Mouse (Mus musculus) stomach, postnatal 0 days (tissue): Measurements from ENCODE around the gene Elp1. TPM values are rescaled to one million over a fixed set of nuclear protein-coding genes. Genes with fewer than 3 reads are reported as not detected.

Source experiments
- ATAC-seq: fragments of 200-750 bp; cut with Nextera tagmentation; 2 replicates; pipeline ENCODE4 v1.8.0; 2017; ENCODE audit not compliant: low FRiP score, low TSS enrichment
- DNase-seq: peaks from one replicate; pipeline ENCODE4 v3.0.0-alpha.2; 2016; ENCODE audit warnings: low spot score
- H3K27ac ChIP-seq: fragments of 300-500 bp; sonication (generic); replicated peaks from 2 replicates; pipeline ENCODE4 v1.5.1; 2014; ENCODE audit warnings: mild to moderate bottlenecking, control low read depth
- H3K27me3 ChIP-seq: fragments of 300-500 bp; sonication (generic); 2 replicates; pipeline ENCODE4 v1.6.1; 2014; ENCODE audit warnings: low read length; ENCODE audit not compliant: control insufficient read depth, insufficient read depth
- H3K36me3 ChIP-seq: fragments of 300-500 bp; sonication (generic); 2 replicates; pipeline ENCODE4 v1.6.1; 2014; ENCODE audit warnings: low read length, mixed read lengths; ENCODE audit not compliant: control insufficient read depth, insufficient read depth
- H3K4me1 ChIP-seq: fragments of 300-500 bp; sonication (generic); replicated peaks from 2 replicates; pipeline ENCODE4 v1.6.1; 2014; ENCODE audit warnings: antibody characterized with exemption; ENCODE audit not compliant: control insufficient read depth, insufficient read depth
- H3K4me2 ChIP-seq: fragments of 300-500 bp; sonication (generic); replicated peaks from 2 replicates; pipeline ENCODE4 v1.6.1; 2014; ENCODE audit warnings: low read depth, mild to moderate bottlenecking, control low read depth, moderate library complexity
- H3K4me3 ChIP-seq: fragments of 300-500 bp; sonication (generic); 2 replicates; pipeline ENCODE4 v1.5.1; 2014; ENCODE audit warnings: low read depth, low read length, control low read depth
- H3K9ac ChIP-seq: fragments of 300-500 bp; sonication (generic); 2 replicates; pipeline ENCODE4 v1.6.1; 2014; ENCODE audit warnings: mild to moderate bottlenecking, low read length, control low read depth, mixed read lengths
- H3K9me3 ChIP-seq: fragments of 300-500 bp; sonication (generic); 2 replicates; pipeline ENCODE4 v1.6.1; 2016; ENCODE audit warnings: low read length; ENCODE audit not compliant: control insufficient read depth
- CTCF ChIP-seq: IDR thresholded peaks from 2 replicates; pipeline ENCODE4 v1.5.1; 2016; ENCODE audit warnings: antibody characterized with exemption, low read depth, mild to moderate bottlenecking, moderate library complexity
- EP300 ChIP-seq: optimal IDR thresholded peaks from 2 replicates; pipeline ENCODE3; 2016; ENCODE audit warnings: antibody characterized with exemption
- WGBS: fragments of 180-500 bp; shearing (Covaris S2); extraction: QIAGEN DNeasy Blood & Tissue Kit; methylation state at CpG from one replicate; pipeline ENCODE4 v1.1.7; 2014; 5-methylcytosine and 5-hydroxymethylcytosine counted together
- polyA plus RNA-seq: library from polyadenylated mRNA; unstranded; fragments of >200 nt; fragmentation: Nextera tagmentation; extraction: Ambion mirVana; gene quantifications from 2 replicates; pipeline ENCODE4 v1.2.1, GENCODE M21; 2015

Gene Elp1
- polyA plus RNA-seq, 1 experiment from 2014 or later, result 11.3 TPM

GRCm38 (mm10) chr4:56767861-56768284, 34.3 kb downstream of the Elp1 start:
- Histone ChIP-seq H3K36me3 (peaks cover 31% of the 10 kb centered on the region), H3K9ac (no peak overlapping the region), H3K27ac (no peak overlapping the region), H3K4me1 (no peaks in the 10 kb centered on the region), H3K27me3 (no peaks in the 10 kb centered on the region), H3K4me2 (no peak overlapping the region), H3K9me3 (no peaks in the 10 kb centered on the region), H3K4me3 (no peak overlapping the region)
- peak; percentile 41 for DNase-seq
- WGBS, result 62% methylated on average over 5 of the region's 5 CpGs
- peak; percentile 77 for ATAC-seq
- TF ChIP-seq CTCF (no peak), EP300 (no peak)

GRCm38 (mm10) chr4:56757693-56758092, 44.4 kb downstream of the Elp1 start:
- no peaks in the 10 kb centered on the region for H3K9me3 ChIP-seq
- no peak overlapping the region for H3K9ac ChIP-seq
- DNase-seq (no peak), ATAC-seq (no peak)
- H3K4me1 ChIP-seq, result no peaks in the 10 kb centered on the region
- H3K4me2 ChIP-seq, result no peak overlapping the region
- H3K4me3 ChIP-seq, result no peak overlapping the region
- TF ChIP-seq CTCF, result no peak
- no peak for TF ChIP-seq EP300
- H3K27ac ChIP-seq, result no peak overlapping the region
- H3K27me3 ChIP-seq, result no peaks in the 10 kb centered on the region
- H3K36me3 ChIP-seq, result peaks cover 49% of the 10 kb centered on the region
- WGBS, result 86% methylated on average over 1 of the region's 1 CpGs

GRCm38 (mm10) chr4:56756966-56757600, 45.0 kb downstream of the Elp1 start:
- Histone ChIP-seq H3K27ac (no peak overlapping the region), H3K4me2 (no peak overlapping the region), H3K4me3 (no peak overlapping the region), H3K9me3 (no peaks in the 10 kb centered on the region), H3K27me3 (no peaks in the 10 kb centered on the region), H3K4me1 (no peaks in the 10 kb centered on the region), H3K36me3 (peaks cover 49% of the 10 kb centered on the region), H3K9ac (no peak overlapping the region)
- no peak for DNase-seq
- ATAC-seq, result no peak
- TF ChIP-seq EP300 (no peak), CTCF (no peak)
- WGBS, result 88% methylated on average over 10 of the region's 10 CpGs

- H3K9me3 ChIP-seq, result no peaks in the 10 kb centered on the region
- H3K4me1 ChIP-seq, result no peaks in the 10 kb centered on the region
- no peak overlapping the region for H3K9ac ChIP-seq
- H3K27ac ChIP-seq, result no peak overlapping the region
- no peaks in the 10 kb centered on the region for H3K27me3 ChIP-seq
- ATAC-seq (no peak), DNase-seq (no peak)
- WGBS, result 92% methylated on average over 5 of the region's 5 CpGs
- no peak overlapping the region for H3K4me3 ChIP-seq
- no peak overlapping the region for H3K4me2 ChIP-seq
- no peak for TF ChIP-seq CTCF
- no peak for TF ChIP-seq EP300
- H3K36me3 ChIP-seq, result peaks cover 44% of the 10 kb centered on the region
Measured at GRCm38 (mm10) chr4:56756021-56756420, 46.1 kb downstream of the Elp1 start.

- Histone ChIP-seq H3K4me1 (no peaks in the 10 kb centered on the region), H3K4me2 (no peak overlapping the region), H3K4me3 (no peak overlapping the region), H3K27ac (no peak overlapping the region), H3K36me3 (peaks cover 3% of the 10 kb centered on the region; the same call in 1 of the 2 replicates), H3K9me3 (no peaks in the 10 kb centered on the region), H3K27me3 (no peaks in the 10 kb centered on the region), H3K9ac (no peak overlapping the region)
- 96% methylated on average over 9 of the region's 9 CpGs for WGBS
- DNase-seq (no peak), ATAC-seq (no peak)
- TF ChIP-seq EP300 (no peak), CTCF (no peak)
Measured at GRCm38 (mm10) chr4:56747456-56747855, 54.7 kb downstream of the Elp1 start.

- ATAC-seq, result no peak
- WGBS, result 79% methylated on average over 2 of the region's 2 CpGs
- Histone ChIP-seq H3K27me3 (no peaks in the 10 kb centered on the region), H3K27ac (no peak overlapping the region), H3K9me3 (no peaks in the 10 kb centered on the region), H3K4me1 (no peaks in the 10 kb centered on the region), H3K9ac (no peak overlapping the region), H3K4me2 (no peak overlapping the region), H3K36me3 (0 out of 2 replicates have a peak, but pooled peaks cover 3% of the 10 kb centered on the region), H3K4me3 (no peak overlapping the region)
- DNase-seq, result no peak
- no peak for TF ChIP-seq EP300
- TF ChIP-seq CTCF, result no peak
Measured at GRCm38 (mm10) chr4:56746345-56746744, 55.8 kb downstream of the Elp1 start.
